Mouse (Mus musculus): Measurements from ENCODE around the gene Acss3. TPM values are rescaled to one million over a fixed set of nuclear protein-coding genes. Genes with fewer than 3 reads are reported as not detected.
A peak's percentile ranks its signal among the peaks of the same experiment; 100 is the strongest.

Acss3 gene
- polyA plus RNA-seq, 1 experiment from 2014 or later, result 0.24 TPM

DNA sequence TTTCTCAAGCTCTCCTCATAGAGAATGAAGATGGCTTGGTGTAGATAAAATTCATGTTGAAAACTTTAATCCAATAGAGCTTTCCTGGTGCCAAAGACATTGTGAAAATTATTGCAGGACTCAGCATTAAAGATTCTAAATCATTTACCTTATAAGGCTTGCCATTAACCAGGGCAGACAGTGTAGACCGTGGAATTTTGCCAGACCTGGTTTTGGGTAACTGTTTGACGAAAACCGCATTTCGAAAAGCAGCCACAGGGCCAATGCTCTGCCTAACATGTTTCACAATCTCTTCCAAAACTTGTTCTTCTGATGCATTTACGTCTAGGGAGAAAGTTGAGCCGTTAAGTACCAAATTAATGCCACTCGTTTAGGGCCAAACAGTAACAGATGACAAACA, 186.5 kb downstream of the Acss3 start:
- no peak overlapping the region for H3K4me2 ChIP-seq (replicated peaks; ENCODE audit: low read depth)
- H3K4me3 ChIP-seq (ENCODE audit: low read depth, low read length), result no peak overlapping the region
- no peak for DNase-seq (ENCODE audit: low spot score)
- ATAC-seq (ENCODE audit: low FRiP score, low TSS enrichment), result no peak
- no peaks in the 10 kb centered on the region for H3K36me3 ChIP-seq (ENCODE audit: control insufficient read depth, insufficient read depth, low read length)
- no peaks in the 10 kb centered on the region for H3K9me3 ChIP-seq (ENCODE audit: control insufficient read depth, low read length)
- no peak overlapping the region for H3K9ac ChIP-seq (ENCODE audit: low read length)
- WGBS, result 73% methylated on average over 7 of the region's 7 CpGs
- no peak overlapping the region for H3K27ac ChIP-seq (replicated peaks)
- H3K4me1 ChIP-seq (replicated peaks; ENCODE audit: control insufficient read depth, insufficient read depth), result no peaks in the 10 kb centered on the region
- no peaks in the 10 kb centered on the region for H3K27me3 ChIP-seq (ENCODE audit: control insufficient read depth, insufficient read depth, low read length)
- TF ChIP-seq EP300 (optimal IDR thresholded peaks at IDR 0.05), result no peak
- no peak for TF ChIP-seq CTCF (IDR thresholded peaks at IDR 0.05; ENCODE audit: low read depth)

DNA sequence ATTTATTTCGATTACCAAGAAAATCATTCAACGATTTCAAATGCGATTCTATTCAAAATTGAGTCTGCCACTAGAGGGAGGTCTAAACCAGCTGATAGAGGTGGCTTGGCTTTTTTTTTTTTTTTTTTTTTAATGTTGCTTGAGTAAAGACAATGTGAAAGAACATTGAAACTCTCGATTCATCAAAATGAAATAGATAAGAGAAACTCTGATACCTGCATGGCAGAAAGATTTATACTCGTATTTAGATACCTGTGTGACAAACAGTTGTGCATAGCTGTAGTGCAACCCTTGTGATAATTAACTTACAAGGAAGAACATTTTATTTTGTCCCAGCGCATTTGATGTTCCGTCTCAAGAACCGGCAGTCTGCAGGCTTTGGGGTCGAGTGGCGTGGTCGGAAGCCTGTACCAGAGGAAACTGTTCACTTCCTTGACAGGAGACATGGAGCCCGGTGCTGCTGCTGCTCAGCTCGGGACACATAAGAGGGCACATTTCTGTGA, 190.8 kb downstream of the Acss3 start:
- Histone ChIP-seq H3K4me2 (replicated peaks; ENCODE audit: low read depth) (peak overlapping the region; percentile 54), H3K27ac (replicated peaks) (no peak overlapping the region), H3K36me3 (ENCODE audit: control insufficient read depth, insufficient read depth, low read length) (no peaks in the 10 kb centered on the region), H3K9me3 (ENCODE audit: control insufficient read depth, low read length) (no peaks in the 10 kb centered on the region), H3K27me3 (ENCODE audit: control insufficient read depth, insufficient read depth, low read length) (no peaks in the 10 kb centered on the region), H3K4me1 (replicated peaks; ENCODE audit: control insufficient read depth, insufficient read depth) (no peaks in the 10 kb centered on the region), H3K9ac (ENCODE audit: low read length) (no peak overlapping the region; the same call in 1 of the 2 replicates), H3K4me3 (ENCODE audit: low read depth, low read length) (peak overlapping the region; percentile 28)
- DNase-seq (ENCODE audit: low spot score), result no peak
- no peak for ATAC-seq (ENCODE audit: low FRiP score, low TSS enrichment)
- 29% methylated on average over 13 of the region's 13 CpGs for WGBS
- TF ChIP-seq CTCF (IDR thresholded peaks at IDR 0.05; ENCODE audit: low read depth), result peak; percentile 81
- TF ChIP-seq EP300 (optimal IDR thresholded peaks at IDR 0.05), result no peak

DNA sequence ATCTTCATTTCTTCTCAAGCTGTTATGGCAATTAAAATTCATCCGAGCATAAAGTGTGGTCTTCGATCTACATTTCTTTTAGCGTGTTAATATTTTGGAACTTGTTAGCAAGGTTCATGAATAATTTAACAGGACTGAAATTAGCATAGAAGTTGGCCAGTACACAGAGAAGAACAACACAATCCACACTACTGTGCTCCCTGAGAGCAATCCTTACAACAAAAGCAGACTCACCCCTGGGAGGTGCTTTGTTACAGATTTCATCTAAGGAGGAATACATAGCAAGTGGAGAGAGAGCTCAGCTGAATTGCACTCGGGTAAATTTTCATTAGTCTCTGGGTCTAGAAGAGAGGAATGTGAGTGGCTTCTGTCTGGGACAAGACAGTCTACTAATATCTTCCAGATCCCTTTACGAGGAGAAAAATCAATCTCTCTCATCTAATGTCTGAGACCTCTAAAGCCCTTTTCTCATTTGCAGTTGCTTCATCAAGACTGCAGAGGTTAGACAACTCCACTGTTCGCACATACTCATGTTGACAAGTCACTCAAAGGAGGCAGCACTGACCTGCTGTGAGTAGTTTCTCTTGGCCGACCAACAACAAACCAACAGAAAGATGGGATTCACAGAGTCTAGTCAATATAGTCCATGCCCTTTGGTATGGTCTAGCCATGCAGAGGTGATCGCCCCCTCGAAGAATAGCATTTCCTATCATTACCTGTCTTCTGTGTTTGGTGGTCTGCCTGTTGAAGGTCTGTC, 194.7 kb downstream of the Acss3 start:
- WGBS, result 81% methylated on average over 9 of the region's 9 CpGs
- Histone ChIP-seq H3K4me3 (ENCODE audit: low read depth, low read length) (no peak overlapping the region), H3K9ac (ENCODE audit: low read length) (no peak overlapping the region), H3K27me3 (ENCODE audit: control insufficient read depth, insufficient read depth, low read length) (no peaks in the 10 kb centered on the region), H3K9me3 (ENCODE audit: control insufficient read depth, low read length) (no peaks in the 10 kb centered on the region), H3K4me1 (replicated peaks; ENCODE audit: control insufficient read depth, insufficient read depth) (no peaks in the 10 kb centered on the region), H3K27ac (replicated peaks) (no peak overlapping the region), H3K4me2 (replicated peaks; ENCODE audit: low read depth) (no peak overlapping the region), H3K36me3 (ENCODE audit: control insufficient read depth, insufficient read depth, low read length) (no peaks in the 10 kb centered on the region)
- ATAC-seq (ENCODE audit: low FRiP score, low TSS enrichment) (no peak), DNase-seq (ENCODE audit: low spot score) (no peak)
- no peak for TF ChIP-seq CTCF (IDR thresholded peaks at IDR 0.05; ENCODE audit: low read depth)
- TF ChIP-seq EP300 (optimal IDR thresholded peaks at IDR 0.05), result no peak

DNA sequence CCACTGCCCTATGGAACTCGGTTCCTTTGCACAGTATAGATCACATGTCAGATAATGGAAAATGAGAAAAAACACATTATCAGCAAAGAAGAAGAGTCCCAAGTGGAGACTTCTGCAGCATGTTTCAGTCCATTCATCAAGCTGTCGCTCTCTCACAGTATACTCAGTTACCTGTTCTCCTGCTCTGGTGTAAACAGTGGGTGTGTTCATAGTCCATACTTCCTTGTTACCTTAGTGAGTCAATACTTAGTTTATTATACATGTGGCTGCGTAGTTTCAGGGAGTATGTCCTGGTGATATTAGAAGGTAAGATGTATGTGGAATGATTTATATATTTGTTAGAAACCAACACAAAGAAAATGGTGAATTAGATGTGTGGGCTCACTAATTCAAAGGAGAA, 198.7 kb downstream of the Acss3 start:
- no peak overlapping the region for H3K9ac ChIP-seq (ENCODE audit: low read length)
- H3K36me3 ChIP-seq (ENCODE audit: control insufficient read depth, insufficient read depth, low read length), result no peaks in the 10 kb centered on the region
- WGBS, result 60% methylated on average over 3 of the region's 3 CpGs
- DNase-seq (ENCODE audit: low spot score), result no peak
- H3K4me3 ChIP-seq (ENCODE audit: low read depth, low read length), result no peak overlapping the region
- TF ChIP-seq CTCF (IDR thresholded peaks at IDR 0.05; ENCODE audit: low read depth), result no peak
- TF ChIP-seq EP300 (optimal IDR thresholded peaks at IDR 0.05), result no peak
- no peak overlapping the region for H3K4me2 ChIP-seq (replicated peaks; ENCODE audit: low read depth)
- H3K9me3 ChIP-seq (ENCODE audit: control insufficient read depth, low read length), result no peaks in the 10 kb centered on the region
- no peak overlapping the region for H3K27ac ChIP-seq (replicated peaks)
- H3K27me3 ChIP-seq (ENCODE audit: control insufficient read depth, insufficient read depth, low read length), result no peaks in the 10 kb centered on the region
- no peaks in the 10 kb centered on the region for H3K4me1 ChIP-seq (replicated peaks; ENCODE audit: control insufficient read depth, insufficient read depth)
- peak; percentile 95 for ATAC-seq (ENCODE audit: low FRiP score, low TSS enrichment)

- Histone ChIP-seq H3K27ac (replicated peaks) (no peak overlapping the region), H3K27me3 (ENCODE audit: control insufficient read depth, insufficient read depth, low read length) (no peaks in the 10 kb centered on the region), H3K4me1 (replicated peaks; ENCODE audit: control insufficient read depth, insufficient read depth) (no peaks in the 10 kb centered on the region), H3K4me3 (ENCODE audit: low read depth, low read length) (no peak overlapping the region), H3K9ac (ENCODE audit: low read length) (no peak overlapping the region), H3K4me2 (replicated peaks; ENCODE audit: low read depth) (no peak overlapping the region), H3K36me3 (ENCODE audit: control insufficient read depth, insufficient read depth, low read length) (no peaks in the 10 kb centered on the region), H3K9me3 (ENCODE audit: control insufficient read depth, low read length) (no peaks in the 10 kb centered on the region)
- WGBS, result 89% methylated on average over 5 of the region's 5 CpGs
- no peak for ATAC-seq (ENCODE audit: low FRiP score, low TSS enrichment)
- no peak for DNase-seq (ENCODE audit: low spot score)
- TF ChIP-seq EP300 (optimal IDR thresholded peaks at IDR 0.05), result no peak
- TF ChIP-seq CTCF (IDR thresholded peaks at IDR 0.05; ENCODE audit: low read depth), result no peak
These were observed 199.1 kb downstream of the Acss3 start for GRCm38 (mm10) chr10:106924334-106924733.

DNA sequence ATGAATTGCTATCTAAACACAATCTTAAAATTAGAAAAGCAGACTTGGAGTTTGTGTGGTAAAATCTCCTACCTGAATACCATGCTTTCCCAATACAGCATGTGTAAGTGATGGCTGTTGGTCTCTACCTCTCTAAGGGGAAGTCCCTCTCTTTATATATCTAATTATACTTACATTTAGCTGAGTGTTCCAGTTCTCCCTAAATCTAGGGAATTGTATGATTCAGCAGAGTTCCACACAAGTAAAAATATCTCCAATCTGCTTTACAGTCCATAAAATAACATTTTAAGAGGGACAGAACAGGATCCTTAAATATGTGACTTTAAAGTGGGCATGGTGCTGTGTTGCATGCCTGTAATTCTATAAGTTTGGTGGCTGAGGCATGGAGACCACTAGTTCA, 208.6 kb downstream of the Acss3 start:
- Histone ChIP-seq H3K27ac (replicated peaks) (no peak overlapping the region), H3K9me3 (ENCODE audit: control insufficient read depth, low read length) (no peaks in the 10 kb centered on the region), H3K4me3 (ENCODE audit: low read depth, low read length) (no peak overlapping the region), H3K27me3 (ENCODE audit: control insufficient read depth, insufficient read depth, low read length) (no peaks in the 10 kb centered on the region), H3K4me2 (replicated peaks; ENCODE audit: low read depth) (no peak overlapping the region), H3K36me3 (ENCODE audit: control insufficient read depth, insufficient read depth, low read length) (no peaks in the 10 kb centered on the region), H3K9ac (ENCODE audit: low read length) (no peak overlapping the region), H3K4me1 (replicated peaks; ENCODE audit: control insufficient read depth, insufficient read depth) (no peaks in the 10 kb centered on the region)
- ATAC-seq (ENCODE audit: low FRiP score, low TSS enrichment), result no peak
- TF ChIP-seq CTCF (IDR thresholded peaks at IDR 0.05; ENCODE audit: low read depth) (no peak), EP300 (optimal IDR thresholded peaks at IDR 0.05) (no peak)
- DNase-seq (ENCODE audit: low spot score), result no peak
